ENCODE assay signal across 1 mouse cellular context in the genomic region with DNA sequence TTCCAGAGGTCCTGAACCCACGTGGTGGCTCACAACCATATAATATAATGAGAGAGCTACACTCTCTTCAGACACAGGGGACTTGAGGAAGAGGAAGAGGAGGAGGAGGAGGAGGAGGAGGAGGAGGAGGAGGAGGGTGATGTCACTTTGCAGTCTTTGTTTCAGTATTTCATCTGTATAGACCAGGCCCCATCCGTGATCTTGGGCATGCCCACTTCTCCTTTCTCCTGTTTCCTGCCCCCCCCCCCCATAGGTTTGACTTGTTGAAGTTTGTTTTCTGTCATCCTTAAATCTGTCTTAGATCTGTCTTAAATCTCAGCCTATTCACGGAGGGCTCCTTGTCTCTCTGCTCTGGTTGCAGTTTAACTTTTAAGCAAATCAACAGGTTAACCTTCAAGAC.
TF ChIP-seq lines count a peak whose summit lies in the region.

No protein-coding gene starts in this region.

TF ChIP-seq in MEL, 35 proteins besides CTCF, POLR2A, EP300 and RAD21 (continued from another document):
- TF ChIP-seq RCOR1 (IDR thresholded peaks at IDR 0.05; ENCODE audit: low read depth, low read length) = 0 out of 2 replicates have a peak, but pooled peaks have one; percentile 33
- no peak for TF ChIP-seq TBP (IDR thresholded peaks at IDR 0.05; ENCODE audit: low read depth, low read length)
- no peak for TF ChIP-seq ZC3H11A (IDR thresholded peaks at IDR 0.05; ENCODE audit: low read depth, low read length)
- no peak for TF ChIP-seq NELFE (IDR thresholded peaks at IDR 0.05; ENCODE audit: low read depth, low read length)
